Mouse (Mus musculus): Measurements from ENCODE around the gene Gpr180.

- TF ChIP-seq CTCF (conservative IDR thresholded peaks at IDR 0.05; ENCODE audit: low read length) (no peak), NANOG (IDR thresholded peaks at IDR 0.05; ENCODE audit: borderline replicate concordance, low read length) (no peak), POU5F1 (IDR thresholded peaks at IDR 0.05; ENCODE audit: borderline replicate concordance, low read length) (no peak)
Observed at GRCm38 (mm10) chr14:118124129-118124528, 12.8 kb upstream of the Gpr180 start.

Measured in E14TG2a.4 (cell line).